1 mouse cellular context compared by ENCODE assay signal in the genomic region with DNA sequence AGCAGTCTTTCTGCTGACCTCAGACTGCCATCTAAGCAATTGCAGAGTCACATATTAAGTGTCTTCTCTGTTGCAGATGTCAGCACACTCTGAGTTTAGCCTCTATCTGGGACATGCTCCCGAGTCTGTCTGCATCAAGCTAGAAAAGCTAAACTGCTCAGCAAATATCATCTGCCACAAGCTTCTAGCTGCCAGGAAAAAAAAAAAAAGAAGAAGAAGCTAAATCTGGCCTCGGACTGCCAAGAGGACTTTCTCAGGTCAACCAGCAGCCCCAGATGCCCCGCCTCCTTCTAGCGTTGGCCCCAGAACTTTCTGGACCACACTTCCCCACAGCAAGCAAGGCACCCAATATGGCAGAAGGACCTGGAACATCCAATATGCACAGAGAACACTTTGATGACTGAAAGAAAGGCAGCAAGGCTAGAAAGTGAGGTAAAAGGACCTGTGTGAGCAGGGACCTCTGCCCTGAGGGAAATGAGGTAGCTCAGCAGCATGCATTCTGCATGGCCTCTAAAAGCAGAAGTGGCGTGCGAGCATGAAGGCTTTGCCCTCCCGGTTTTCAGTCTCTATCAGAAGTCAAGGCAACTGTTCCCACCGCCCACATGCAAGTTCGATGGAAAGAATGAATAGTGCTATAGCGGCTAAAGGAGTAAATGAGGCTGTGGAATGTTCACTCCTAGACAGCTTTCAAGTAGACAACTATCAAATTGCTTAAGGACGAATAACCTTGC.
TF ChIP-seq lines count a peak whose summit lies in the region.

No protein-coding gene starts in this region.

TF ChIP-seq in CH12.LX, 34 proteins besides CTCF, POLR2A, EP300 and RAD21 (continued from another document):
- peak; percentile 89 for TF ChIP-seq ZNF384 (IDR thresholded peaks at IDR 0.05; ENCODE audit: low read depth, low read length)
- TF ChIP-seq JUN (IDR thresholded peaks at IDR 0.05; ENCODE audit: insufficient read depth, low read depth, low read length): peak; percentile 71
- peak; percentile 68; the same call in 1 of the 2 replicates for TF ChIP-seq UBTF (IDR thresholded peaks at IDR 0.05; ENCODE audit: low read depth, low read length)
- peak; percentile 87 for TF ChIP-seq MAX (IDR thresholded peaks at IDR 0.05; ENCODE audit: low read length)
- TF ChIP-seq NRF1 (IDR thresholded peaks at IDR 0.05; ENCODE audit: low read depth, low read length): no peak
- no peak for TF ChIP-seq ELF1 (IDR thresholded peaks at IDR 0.05; ENCODE audit: low read depth, low read length)
- peak; percentile 47 for TF ChIP-seq ETS1 (conservative IDR thresholded peaks at IDR 0.05; ENCODE audit: low read depth, low read length)
- TF ChIP-seq MAFK (IDR thresholded peaks at IDR 0.05; ENCODE audit: insufficient replicate concordance, low read length): 0 out of 2 replicates have a peak, but pooled peaks have one; percentile 5
- TF ChIP-seq IRF4 (IDR thresholded peaks at IDR 0.05; ENCODE audit: low read depth, low read length): peak; percentile 76
- no peak for TF ChIP-seq MAZ (IDR thresholded peaks at IDR 0.05; ENCODE audit: low read depth, low read length)
- peak; percentile 86 for TF ChIP-seq MYC (IDR thresholded peaks at IDR 0.05; ENCODE audit: low read depth, low read length)
- no peak for TF ChIP-seq ZMIZ1 (IDR thresholded peaks at IDR 0.05; ENCODE audit: low read depth, low read length)
- TF ChIP-seq NELFE (IDR thresholded peaks at IDR 0.05; ENCODE audit: low read depth, low read length): no peak
- peak; percentile 55 for TF ChIP-seq BHLHE40 (IDR thresholded peaks at IDR 0.05; ENCODE audit: low read depth, low read length)
- TF ChIP-seq TBP (conservative IDR thresholded peaks at IDR 0.05; ENCODE audit: low read depth, low read length): peak; percentile 67; the same call in 1 of the 2 replicates
TF ChIP-seq in CH12.LX: peak in this region for 15.
